Mouse (Mus musculus) skeletal muscle tissue, adult 2 months (tissue): Measurements from ENCODE around the gene Vmn1r212.
"Not testable (repeated sequence)": the region's sequence is repeated elsewhere in the genome, so short reads cannot be mapped to it uniquely, and the experiment has no call there.

Source experiments
- DNase-seq: peaks from one replicate; pipeline ENCODE4 v3.0.0-alpha.2; 2012; ENCODE audit warnings: low read depth, low spot score

Vmn1r212 gene

DNA sequence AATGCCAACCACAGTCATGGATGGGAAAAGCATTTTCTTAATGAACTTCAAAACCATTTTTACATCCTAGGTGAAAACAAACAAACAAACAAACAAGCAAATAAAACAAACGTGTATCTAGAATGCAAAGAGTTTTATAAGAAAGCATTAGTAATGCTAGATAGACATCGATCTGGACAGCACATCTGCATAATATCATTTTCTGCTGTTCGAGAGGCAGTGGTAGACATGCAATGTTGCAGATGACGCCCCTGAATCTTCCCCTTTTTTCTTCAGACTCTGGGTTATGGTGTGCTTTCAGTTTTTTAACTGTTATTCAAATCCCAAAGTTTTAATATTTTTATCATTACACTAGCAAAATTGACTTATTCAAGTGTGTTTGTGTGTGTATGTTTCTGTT lies at the start of gene Vmn1r212:
Gene Vmn1r212 (minus strand): TSS at position 101 of the 400 bp plus-strand sequence.
- DNase-seq: no peak

DNA sequence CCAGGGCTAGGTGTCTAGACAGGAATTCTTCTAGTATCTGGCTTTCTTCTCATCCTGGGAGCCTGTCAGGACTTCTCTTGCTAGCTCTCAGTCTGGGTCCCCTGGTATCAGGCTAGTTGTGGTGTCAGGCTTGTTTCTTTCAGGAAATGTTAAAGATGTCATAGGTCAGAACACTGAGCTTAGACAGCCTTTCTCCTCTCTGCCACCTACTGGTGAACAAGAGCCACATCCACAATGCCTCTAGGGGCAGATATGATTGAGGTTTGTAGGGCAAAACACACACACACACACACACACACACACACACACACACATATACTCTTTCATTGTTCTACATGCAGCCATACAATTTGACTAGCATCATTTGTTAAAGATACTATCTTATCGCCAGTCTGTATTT lies 4.7 kb downstream of the Vmn1r212 start:
- no peak for DNase-seq

DNA sequence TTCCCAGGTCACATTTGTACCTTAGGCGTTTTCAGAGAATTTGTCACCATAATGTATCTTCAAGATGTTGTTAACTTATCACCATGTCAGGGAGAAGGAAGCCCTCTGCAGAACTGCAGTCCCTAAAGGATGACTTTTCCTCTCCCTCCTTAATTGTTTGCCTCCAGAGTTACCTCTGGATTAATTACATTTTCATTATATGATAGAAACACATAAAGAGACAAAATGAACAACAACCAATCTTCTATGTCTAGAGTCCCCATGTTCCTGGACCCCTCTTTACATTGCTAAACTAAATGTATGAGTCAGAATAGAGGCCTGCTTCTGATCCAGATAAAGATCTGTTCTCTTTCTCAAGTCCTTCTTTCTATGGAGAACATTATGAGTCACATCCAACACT lies 26.5 kb downstream of the Vmn1r212 start, which contains the start of gene Vmn1r211:
Gene Vmn1r211 (minus strand): TSS at position 101 of the 400 bp plus-strand sequence.
- no peak for DNase-seq

DNA sequence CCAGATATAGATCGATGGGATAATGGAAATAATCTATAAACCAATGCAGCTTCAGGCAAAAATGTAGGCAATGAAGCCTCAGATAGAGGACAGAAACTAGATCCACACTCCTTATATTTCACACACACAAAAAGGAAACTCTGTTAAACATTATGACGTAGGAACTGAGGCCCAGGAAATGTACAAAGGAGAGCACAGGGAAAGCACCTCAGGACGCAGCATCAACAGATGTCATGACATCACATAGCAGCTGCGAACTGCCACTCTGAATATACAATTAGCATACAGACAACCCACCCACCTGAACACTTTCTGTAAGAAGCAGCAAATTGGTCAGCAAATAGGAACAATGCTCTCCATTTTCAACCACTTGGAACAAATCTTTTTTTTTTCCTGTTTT lies 29.2 kb downstream of the Vmn1r212 start:
- DNase-seq: no peak

DNA sequence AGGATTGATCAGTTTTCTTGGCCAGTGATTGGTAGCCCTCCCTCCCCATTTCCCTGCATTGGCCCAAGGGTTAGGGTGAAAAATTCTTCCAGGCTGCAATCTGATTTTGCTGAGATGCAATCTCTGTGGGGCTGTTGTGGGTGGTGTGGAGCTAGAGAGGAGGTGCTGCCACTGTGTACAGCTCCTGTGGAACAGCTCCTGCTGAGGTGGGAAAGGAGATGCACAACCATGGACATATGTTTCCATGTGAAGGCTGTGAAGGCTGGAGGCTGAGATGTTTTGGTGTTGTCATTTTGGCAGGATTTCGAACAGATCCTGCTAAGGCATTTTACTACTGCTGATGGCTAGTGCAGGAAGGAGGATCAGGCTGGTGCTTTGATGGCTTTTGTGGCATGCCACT lies 37.2 kb downstream of the Vmn1r212 start:
- DNase-seq: no peak

DNA sequence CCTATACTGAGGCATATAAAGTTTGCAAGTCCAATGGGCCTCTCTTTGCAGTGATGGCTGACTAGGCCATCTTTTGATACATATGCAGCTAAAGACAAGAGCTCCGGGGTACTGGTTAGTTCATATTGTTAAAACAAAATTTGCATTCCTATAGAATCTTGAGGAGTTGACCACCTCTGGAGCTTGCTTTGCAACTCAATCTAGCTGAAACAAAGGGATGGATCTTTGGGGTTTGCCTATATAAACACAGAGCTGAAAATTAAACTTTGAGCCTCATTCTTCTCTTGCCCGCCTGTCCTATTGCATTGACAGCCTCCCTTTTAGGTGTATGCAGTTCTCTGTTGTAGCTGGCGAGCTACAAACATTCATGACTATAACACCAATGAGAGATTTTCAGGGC lies 39.7 kb downstream of the Vmn1r212 start:
- not testable (repeated sequence) for DNase-seq
